Mouse (Mus musculus) megakaryocyte, embryonic 14.5 days (primary cell): ENCODE measurements around the gene Zfp580.

Source experiments
- FLI1 ChIP-seq: IDR thresholded peaks from 2 replicates; pipeline ENCODE4 v1.6.1; 2012; ENCODE audit warnings: low read length, inconsistent platforms, mixed read lengths
- GATA1 ChIP-seq: IDR thresholded peaks from 3 replicates; pipeline ENCODE4 v1.6.1; 2012; ENCODE audit warnings: mixed read lengths, low read length, inconsistent platforms, borderline replicate concordance

DNA sequence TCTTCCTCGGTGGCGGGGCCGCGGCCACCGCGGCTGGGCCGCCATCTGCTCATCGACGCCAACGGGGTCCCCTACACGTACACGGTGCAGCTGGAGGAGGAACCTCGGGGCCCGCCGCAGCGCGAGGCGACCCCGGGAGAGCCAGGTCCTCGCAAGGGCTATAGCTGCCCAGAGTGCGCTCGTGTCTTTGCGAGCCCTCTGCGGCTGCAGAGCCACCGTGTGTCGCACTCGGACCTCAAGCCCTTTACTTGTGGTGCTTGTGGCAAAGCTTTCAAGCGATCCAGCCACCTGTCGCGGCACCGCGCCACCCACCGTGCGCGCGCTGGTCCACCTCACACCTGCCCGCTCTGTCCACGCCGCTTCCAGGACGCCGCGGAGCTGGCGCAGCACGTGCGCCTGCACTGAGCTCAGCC, 1.6 kb downstream of the Zfp580 start:
- TF ChIP-seq GATA1 (no peak), FLI1 (no peak)
